Mouse (Mus musculus) CH12.LX (cell line): ENCODE results near the gene Tent4b.

Experiments used
- RCOR1 ChIP-seq: conservative IDR thresholded peaks from 2 replicates; pipeline ENCODE4 v1.6.1; 2012; ENCODE audit warnings: low read depth, mild to moderate bottlenecking, inconsistent platforms, low read length, improper control_type of control experiment
- TCF12 ChIP-seq: IDR thresholded peaks from 2 replicates; pipeline ENCODE4 v1.6.1; 2014; ENCODE audit warnings: low read depth, mild to moderate bottlenecking, inconsistent platforms, low read length, improper control_type of control experiment

GRCm38 (mm10) chr8:88284738-88285137 is 85.7 kb downstream of the Tent4b start:
- TF ChIP-seq TCF12 (no peak), RCOR1 (no peak)
